Mouse (Mus musculus) brain, adult 2 months (tissue): ENCODE data around the gene Mtx3.

Experiments
- DNase-seq: peaks from one replicate; pipeline ENCODE4 v3.0.0; 2011; ENCODE audit warnings: low read depth, low spot score

The Mtx3 gene

DNA sequence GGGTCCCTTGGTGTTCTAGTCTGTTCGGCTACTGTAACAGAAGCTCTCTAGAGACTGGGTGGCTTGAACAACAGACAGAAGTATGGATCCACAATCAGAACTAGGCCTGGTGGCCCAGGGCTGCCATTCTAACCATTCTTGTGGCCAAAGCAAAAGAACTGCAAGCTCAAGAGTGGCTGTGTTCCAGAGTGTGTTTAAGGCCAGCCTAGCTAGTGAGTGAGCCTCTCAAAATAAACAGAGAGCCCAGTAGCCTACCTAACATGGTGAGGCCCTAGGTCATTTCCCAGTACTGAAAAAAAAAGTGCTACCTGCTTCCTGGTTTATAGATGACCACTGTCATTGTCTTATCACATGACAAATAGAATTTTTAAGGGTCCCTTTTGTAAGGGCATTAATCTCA lies 39.6 kb downstream of the Mtx3 start:
- no peak for DNase-seq

DNA sequence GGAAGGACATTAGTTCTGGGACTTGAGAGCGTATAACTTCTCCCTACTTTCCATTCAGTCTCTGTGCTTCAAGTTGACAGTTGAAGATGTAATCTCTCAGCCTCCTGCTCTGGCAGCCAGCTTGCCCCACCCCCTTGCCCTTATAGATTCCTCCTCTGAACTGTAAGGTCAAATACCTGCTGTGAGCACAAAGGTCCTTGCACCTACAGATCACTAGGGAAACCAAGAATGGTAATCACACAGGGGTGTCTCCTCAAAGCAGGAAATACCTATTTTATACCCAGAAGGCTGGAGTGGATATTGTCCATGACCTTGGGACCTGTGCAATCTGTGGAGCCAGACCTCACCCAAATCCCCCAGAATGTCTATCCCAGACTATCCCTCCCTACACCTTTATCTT lies 40.4 kb downstream of the Mtx3 start:
- no peak for DNase-seq

DNA sequence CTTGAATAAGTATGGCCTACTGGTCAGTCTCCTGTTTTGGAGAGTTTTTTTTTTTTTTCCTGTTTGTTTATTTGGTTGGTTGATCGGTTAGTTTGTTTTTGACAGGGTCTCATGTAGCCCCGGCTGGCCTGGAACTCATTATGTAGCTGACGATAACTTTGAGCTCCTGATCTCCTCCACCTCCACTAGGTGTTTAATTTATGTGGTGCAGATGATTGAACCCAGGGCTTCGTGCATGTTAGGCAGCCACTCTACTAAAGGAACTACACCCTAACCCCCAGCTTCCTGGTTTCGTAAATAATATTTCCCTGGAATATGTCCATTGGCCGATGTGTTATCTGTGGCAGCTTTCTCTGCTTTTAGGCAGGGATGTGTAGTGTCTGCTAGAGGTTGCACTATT lies 54.5 kb downstream of the Mtx3 start:
- no peak for DNase-seq

DNA sequence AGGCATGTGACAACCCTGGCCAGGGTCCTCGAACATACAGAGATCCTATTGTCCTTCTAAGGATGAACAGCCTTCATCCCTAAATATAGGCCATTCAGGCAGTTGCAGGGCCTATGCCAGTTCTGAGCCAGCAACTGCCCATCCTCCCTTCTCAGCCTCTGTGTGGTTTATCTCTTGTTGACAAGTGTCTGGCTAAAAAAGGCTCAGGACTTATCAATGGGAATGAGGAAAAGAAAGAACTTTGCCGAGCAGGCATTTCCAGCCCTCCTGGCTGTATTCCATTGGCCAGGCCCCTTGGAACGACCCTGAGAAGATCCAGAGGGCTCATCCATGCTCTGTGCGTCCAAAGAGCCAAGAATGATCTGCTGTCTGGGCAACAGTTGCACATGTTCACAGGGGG lies 58.7 kb downstream of the Mtx3 start:
- DNase-seq = peak; percentile 64

DNA sequence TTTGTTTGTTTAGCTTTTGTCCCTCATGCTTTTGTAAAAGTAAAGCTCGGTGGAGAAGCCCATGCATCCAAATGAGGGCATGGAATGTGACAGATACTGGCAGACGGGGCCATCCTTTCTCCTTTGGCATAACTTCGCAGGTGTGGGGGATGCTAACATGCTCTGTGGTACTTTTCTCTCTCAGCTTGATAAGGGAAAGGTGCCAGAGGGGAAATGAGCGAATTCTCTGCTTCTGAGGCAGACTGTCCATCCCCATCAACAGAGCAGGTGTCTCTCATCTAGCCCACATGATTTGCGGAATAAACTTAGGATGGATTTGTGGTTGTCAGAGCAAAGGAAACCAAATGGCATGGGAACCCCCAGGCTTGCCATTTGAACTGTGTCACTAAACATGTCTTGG lies 61.4 kb downstream of the Mtx3 start:
- peak; percentile 83 for DNase-seq

DNA sequence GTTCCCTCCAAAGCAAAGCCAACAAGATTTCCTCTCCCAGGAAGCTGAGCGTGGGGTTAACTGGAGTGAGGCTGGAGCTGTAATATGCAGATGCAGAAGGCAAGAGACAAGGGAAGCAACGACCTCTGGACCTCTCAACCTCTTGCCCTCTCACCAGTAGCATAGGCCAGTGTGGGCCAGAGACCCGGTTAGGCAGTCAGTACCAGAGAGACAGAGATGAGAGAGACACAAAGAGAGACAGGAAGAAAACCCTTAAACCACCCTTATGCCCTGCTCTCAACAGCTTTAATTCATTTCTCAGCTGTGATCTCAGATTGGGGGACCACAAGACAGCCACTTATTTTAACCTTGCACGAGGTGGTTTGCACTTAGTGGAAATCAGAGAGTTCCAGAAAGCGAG lies 62.8 kb downstream of the Mtx3 start:
- DNase-seq = no peak
